Mouse (Mus musculus) midbrain, embryonic 12.5 days (tissue): Measurements from ENCODE around the gene Dact2. TPM values are rescaled to one million over a fixed set of nuclear protein-coding genes. Genes with fewer than 3 reads are reported as not detected.

Experiments used
- ATAC-seq: fragments of 200-750 bp; cut with Nextera tagmentation; 2 replicates; pipeline ENCODE4 v1.8.0; 2017; ENCODE audit warnings: low read depth, moderate TSS enrichment, moderate library complexity; ENCODE audit not compliant: low FRiP score
- H3K27ac ChIP-seq: fragments of 300-500 bp; sonication (generic); replicated peaks from 2 replicates; pipeline ENCODE4 v1.5.1; 2016; ENCODE audit warnings: mild to moderate bottlenecking
- H3K27me3 ChIP-seq: fragments of 300-500 bp; sonication (generic); 2 replicates; pipeline ENCODE4 v1.6.1; 2016; ENCODE audit warnings: mild to moderate bottlenecking
- H3K36me3 ChIP-seq: fragments of 300-500 bp; sonication (generic); 2 replicates; pipeline ENCODE4 v1.6.1; 2016
- H3K4me1 ChIP-seq: fragments of 300-500 bp; sonication (generic); 2 replicates; pipeline ENCODE4 v1.6.1; 2016
- H3K4me2 ChIP-seq: fragments of 300-500 bp; sonication (generic); replicated peaks from 2 replicates; pipeline ENCODE4 v1.6.1; 2016; ENCODE audit warnings: mild to moderate bottlenecking, moderate library complexity
- H3K4me3 ChIP-seq: fragments of 300-500 bp; sonication (generic); 2 replicates; pipeline ENCODE4 v1.5.1; 2016; ENCODE audit warnings: mild to moderate bottlenecking
- H3K9ac ChIP-seq: fragments of 300-500 bp; sonication (generic); replicated peaks from 2 replicates; pipeline ENCODE4 v1.6.1; 2016; ENCODE audit warnings: mild to moderate bottlenecking, moderate library complexity
- H3K9me3 ChIP-seq: fragments of 300-500 bp; sonication (generic); 2 replicates; pipeline ENCODE4 v1.6.1; 2016; ENCODE audit warnings: mild to moderate bottlenecking
- WGBS: fragments of 180-500 bp; shearing (Covaris S2); methylation state at CpG from one replicate; pipeline ENCODE4 v1.1.7; 2016; 5-methylcytosine and 5-hydroxymethylcytosine counted together
- polyA plus RNA-seq: library from polyadenylated mRNA; unstranded; fragments of >200 nt; fragmentation: Nextera tagmentation; extraction: Ambion mirVana; gene quantifications from 2 replicates; pipeline ENCODE4 v1.2.1, GENCODE M21; 2016

The Dact2 gene
- polyA plus RNA-seq, 1 experiment from 2014 or later: 0.85 TPM

- 85% methylated on average over 4 of the region's 4 CpGs for WGBS
- H3K4me1 ChIP-seq: no peaks in the 10 kb centered on the region
- H3K9ac ChIP-seq: no peak overlapping the region
- H3K27me3 ChIP-seq: peaks cover 5% of the 10 kb centered on the region; the same call in 1 of the 2 replicates
- H3K27ac ChIP-seq: no peak overlapping the region
- no peak overlapping the region for H3K4me2 ChIP-seq
- no peak overlapping the region for H3K4me3 ChIP-seq
- H3K36me3 ChIP-seq: no peaks in the 10 kb centered on the region
- H3K9me3 ChIP-seq: no peaks in the 10 kb centered on the region
- no peak for ATAC-seq
Measured at GRCm38 (mm10) chr17:14184192-14184814, 19.8 kb downstream of the Dact2 start.

- WGBS: 91% methylated on average over 4 of the region's 4 CpGs
- ATAC-seq: no peak
- H3K9ac ChIP-seq: no peak overlapping the region
- no peak overlapping the region for H3K4me3 ChIP-seq
- no peaks in the 10 kb centered on the region for H3K36me3 ChIP-seq
- no peaks in the 10 kb centered on the region for H3K9me3 ChIP-seq
- no peaks in the 10 kb centered on the region for H3K4me1 ChIP-seq
- peaks cover 5% of the 10 kb centered on the region; the same call in 1 of the 2 replicates for H3K27me3 ChIP-seq
- H3K27ac ChIP-seq: no peak overlapping the region
- no peak overlapping the region for H3K4me2 ChIP-seq
Measured at GRCm38 (mm10) chr17:14183717-14184116, 20.4 kb downstream of the Dact2 start.

DNA sequence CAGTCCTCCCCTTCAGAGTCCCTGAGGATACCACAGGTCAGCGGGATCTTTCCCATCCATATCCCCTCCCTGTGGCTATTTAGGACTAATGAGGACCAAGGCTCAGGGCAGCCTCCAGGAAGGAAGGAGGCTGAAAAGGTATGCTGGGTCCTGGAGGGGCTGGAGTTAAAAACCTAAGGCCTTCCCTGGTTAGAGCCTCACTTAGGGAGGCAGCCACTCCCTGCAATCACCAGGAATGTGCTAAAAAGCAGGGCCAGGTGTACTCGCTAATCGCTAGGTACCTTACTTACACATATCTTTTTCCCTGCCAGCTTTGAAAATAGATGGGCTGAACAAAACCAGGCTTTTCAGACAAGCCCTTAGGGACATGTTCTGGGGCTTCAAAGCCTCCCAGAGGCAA, 21.2 kb downstream of the Dact2 start:
- H3K4me2 ChIP-seq: no peak overlapping the region
- WGBS: 81% methylated on average over 3 of the region's 3 CpGs
- no peaks in the 10 kb centered on the region for H3K36me3 ChIP-seq
- no peaks in the 10 kb centered on the region for H3K4me1 ChIP-seq
- H3K9ac ChIP-seq: no peak overlapping the region
- no peak overlapping the region for H3K4me3 ChIP-seq
- no peaks in the 10 kb centered on the region for H3K27me3 ChIP-seq
- no peak overlapping the region for H3K27ac ChIP-seq
- ATAC-seq: no peak
- no peaks in the 10 kb centered on the region for H3K9me3 ChIP-seq

DNA sequence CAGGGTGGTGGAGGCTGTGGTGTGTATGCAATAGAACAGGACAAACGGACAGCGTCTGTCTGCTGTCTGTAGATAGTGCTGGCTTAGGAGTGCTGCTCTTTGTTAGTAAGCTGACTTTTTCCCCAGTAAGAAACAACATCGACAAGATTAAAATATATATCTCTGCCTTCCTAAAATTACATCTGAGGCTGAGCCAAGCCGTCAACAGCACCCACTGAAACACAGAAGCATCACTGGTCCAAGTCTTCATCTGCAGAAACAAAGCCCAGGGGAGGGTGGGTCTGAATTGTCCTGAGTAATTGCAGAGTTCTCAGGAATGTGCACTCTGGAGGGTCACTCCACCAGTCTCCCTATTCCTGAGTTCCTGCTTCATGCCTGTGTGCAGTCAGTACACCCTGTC, 25.2 kb downstream of the Dact2 start:
- Histone ChIP-seq H3K9ac (no peak overlapping the region), H3K4me3 (no peak overlapping the region), H3K27ac (no peak overlapping the region), H3K4me2 (no peak overlapping the region), H3K4me1 (no peaks in the 10 kb centered on the region), H3K36me3 (no peaks in the 10 kb centered on the region), H3K27me3 (no peaks in the 10 kb centered on the region), H3K9me3 (no peaks in the 10 kb centered on the region)
- WGBS: 65% methylated on average over 4 of the region's 4 CpGs
- no peak for ATAC-seq

DNA sequence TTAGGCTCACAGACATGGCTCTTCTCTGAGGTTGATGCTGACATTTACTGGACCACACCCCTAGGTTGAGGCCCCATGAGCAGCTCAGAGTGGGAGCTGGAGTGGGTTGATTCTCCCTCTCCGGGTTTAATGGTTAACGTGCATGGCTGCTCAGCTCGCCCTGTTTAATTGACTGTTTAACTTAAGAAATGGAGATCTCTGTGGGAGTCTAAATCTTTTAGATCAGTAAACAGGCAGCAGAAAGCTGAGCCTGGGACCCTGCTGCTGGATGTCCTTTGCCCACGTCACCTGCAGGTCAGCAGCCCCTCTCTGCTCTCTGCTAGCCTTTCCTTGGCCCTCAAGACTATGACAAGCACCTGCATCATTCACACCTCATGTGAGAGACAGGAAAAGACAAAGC, 25.6 kb downstream of the Dact2 start:
- ATAC-seq: no peak
- 24% methylated on average over 4 of the region's 4 CpGs for WGBS
- Histone ChIP-seq H3K9me3 (no peaks in the 10 kb centered on the region), H3K4me3 (no peak overlapping the region), H3K36me3 (no peaks in the 10 kb centered on the region), H3K27ac (no peak overlapping the region), H3K9ac (no peak overlapping the region), H3K27me3 (no peaks in the 10 kb centered on the region), H3K4me1 (no peaks in the 10 kb centered on the region; the same call in 1 of the 2 replicates), H3K4me2 (no peak overlapping the region)

- Histone ChIP-seq H3K4me2 (no peak overlapping the region), H3K4me1 (no peaks in the 10 kb centered on the region; the same call in 1 of the 2 replicates), H3K36me3 (no peaks in the 10 kb centered on the region), H3K27me3 (no peaks in the 10 kb centered on the region), H3K9ac (no peak overlapping the region), H3K4me3 (no peak overlapping the region), H3K27ac (no peak overlapping the region), H3K9me3 (no peaks in the 10 kb centered on the region)
- ATAC-seq: no peak
- 64% methylated on average over 5 of the region's 5 CpGs for WGBS
Measured at GRCm38 (mm10) chr17:14178049-14178448, 26.1 kb downstream of the Dact2 start.

GRCm38 (mm10) chr17:14177018-14177417, 27.1 kb downstream of the Dact2 start:
- no peaks in the 10 kb centered on the region; the same call in 1 of the 2 replicates for H3K4me1 ChIP-seq
- H3K4me2 ChIP-seq: no peak overlapping the region
- ATAC-seq: no peak
- 78% methylated on average over 5 of the region's 5 CpGs for WGBS
- H3K36me3 ChIP-seq: no peaks in the 10 kb centered on the region
- H3K4me3 ChIP-seq: no peak overlapping the region
- no peak overlapping the region for H3K27ac ChIP-seq
- no peaks in the 10 kb centered on the region for H3K27me3 ChIP-seq
- no peak overlapping the region for H3K9ac ChIP-seq
- H3K9me3 ChIP-seq: no peaks in the 10 kb centered on the region

DNA sequence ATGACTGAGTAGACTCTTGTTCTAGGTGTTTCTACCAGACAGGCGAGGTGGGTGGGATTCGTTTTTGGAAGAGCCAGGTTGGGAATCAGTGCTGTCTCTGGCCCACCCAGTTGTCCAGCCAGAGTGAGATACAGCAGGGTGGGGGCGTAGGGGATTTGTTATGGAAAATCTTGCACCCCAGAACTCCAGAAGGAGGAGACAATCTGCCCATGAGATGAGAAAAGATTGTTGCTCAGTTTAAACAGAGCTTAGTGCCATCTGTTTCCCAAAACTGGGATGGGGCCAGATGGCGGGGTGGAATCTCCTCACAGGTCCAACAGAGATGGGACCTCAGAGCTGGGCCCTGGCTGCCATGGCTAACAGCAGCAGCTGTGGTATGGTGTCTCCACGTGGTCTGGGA, 28.4 kb downstream of the Dact2 start:
- no peaks in the 10 kb centered on the region for H3K9me3 ChIP-seq
- no peak for ATAC-seq
- no peaks in the 10 kb centered on the region; the same call in 1 of the 2 replicates for H3K4me1 ChIP-seq
- 89% methylated on average over 5 of the region's 5 CpGs for WGBS
- no peaks in the 10 kb centered on the region for H3K27me3 ChIP-seq
- no peak overlapping the region for H3K4me2 ChIP-seq
- H3K27ac ChIP-seq: no peak overlapping the region
- no peak overlapping the region for H3K9ac ChIP-seq
- no peak overlapping the region for H3K4me3 ChIP-seq
- no peaks in the 10 kb centered on the region for H3K36me3 ChIP-seq

DNA sequence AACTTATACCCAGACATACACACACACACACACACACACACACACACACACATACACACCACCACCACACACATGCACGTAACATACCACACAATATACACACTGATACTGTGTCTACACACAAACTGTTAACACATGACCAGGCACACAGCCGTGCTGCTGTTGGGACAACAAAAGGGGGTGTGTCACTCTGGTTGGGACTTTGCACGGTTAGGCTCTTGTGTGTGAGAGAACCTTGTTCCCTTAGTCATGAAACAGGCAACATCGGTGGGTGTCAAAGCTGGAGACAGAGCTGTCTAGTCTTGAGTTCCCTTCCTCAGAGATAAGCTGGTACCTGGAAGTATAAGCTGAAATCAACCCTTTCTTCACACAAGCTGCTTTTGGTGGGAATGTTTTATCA, 29.1 kb downstream of the Dact2 start:
- no peaks in the 10 kb centered on the region for H3K9me3 ChIP-seq
- H3K27me3 ChIP-seq: no peaks in the 10 kb centered on the region
- H3K4me3 ChIP-seq: no peak overlapping the region
- 86% methylated on average over 4 of the region's 4 CpGs for WGBS
- no peaks in the 10 kb centered on the region; the same call in 1 of the 2 replicates for H3K4me1 ChIP-seq
- no peak overlapping the region for H3K9ac ChIP-seq
- H3K4me2 ChIP-seq: no peak overlapping the region
- ATAC-seq: no peak
- no peak overlapping the region for H3K27ac ChIP-seq
- no peaks in the 10 kb centered on the region for H3K36me3 ChIP-seq

DNA sequence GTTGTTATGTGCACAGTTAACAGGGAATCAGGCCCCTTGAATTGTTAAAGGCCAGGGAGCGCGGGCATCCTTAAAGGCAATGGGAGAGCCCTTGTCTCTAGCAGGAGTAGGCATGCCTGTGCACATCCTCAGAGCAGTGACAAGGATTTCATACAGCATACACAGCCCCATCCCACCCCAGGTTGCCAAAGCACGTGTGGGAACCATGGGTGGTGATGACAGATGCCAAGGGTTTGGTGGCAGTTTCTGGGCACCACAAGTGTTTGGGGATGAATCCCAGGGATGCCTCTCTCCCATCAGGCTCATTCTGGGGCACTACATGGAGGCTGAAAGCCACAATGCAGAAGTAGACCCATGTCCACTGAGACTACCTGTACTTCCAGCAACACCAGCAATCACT, 29.7 kb downstream of the Dact2 start:
- Histone ChIP-seq H3K9ac (no peak overlapping the region), H3K4me3 (no peak overlapping the region), H3K4me1 (no peaks in the 10 kb centered on the region; the same call in 1 of the 2 replicates), H3K4me2 (no peak overlapping the region), H3K9me3 (no peaks in the 10 kb centered on the region), H3K36me3 (no peaks in the 10 kb centered on the region), H3K27me3 (no peaks in the 10 kb centered on the region), H3K27ac (no peak overlapping the region)
- WGBS: 85% methylated on average over 3 of the region's 3 CpGs
- ATAC-seq: no peak

DNA sequence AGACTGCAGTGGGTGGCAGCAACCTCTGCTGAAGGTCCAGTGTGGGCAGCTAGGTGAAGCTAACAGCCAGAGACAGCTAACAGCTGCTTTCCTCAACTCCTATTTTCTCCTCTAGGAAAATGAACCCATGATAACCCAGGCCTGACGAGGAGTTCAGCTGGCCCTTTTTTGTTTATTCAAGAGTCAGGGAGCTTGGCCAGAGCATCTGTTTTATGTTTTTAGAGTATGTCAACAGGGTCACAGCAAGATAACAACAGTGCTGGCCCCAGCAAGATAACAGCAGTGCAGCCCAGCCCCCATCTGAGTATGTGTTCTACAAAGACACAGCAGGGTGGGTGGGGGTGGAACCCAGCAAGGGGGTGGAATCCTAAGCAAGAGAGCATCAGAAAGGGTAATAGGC, 30.6 kb downstream of the Dact2 start:
- 48% methylated on average over 1 of the region's 1 CpGs for WGBS

DNA sequence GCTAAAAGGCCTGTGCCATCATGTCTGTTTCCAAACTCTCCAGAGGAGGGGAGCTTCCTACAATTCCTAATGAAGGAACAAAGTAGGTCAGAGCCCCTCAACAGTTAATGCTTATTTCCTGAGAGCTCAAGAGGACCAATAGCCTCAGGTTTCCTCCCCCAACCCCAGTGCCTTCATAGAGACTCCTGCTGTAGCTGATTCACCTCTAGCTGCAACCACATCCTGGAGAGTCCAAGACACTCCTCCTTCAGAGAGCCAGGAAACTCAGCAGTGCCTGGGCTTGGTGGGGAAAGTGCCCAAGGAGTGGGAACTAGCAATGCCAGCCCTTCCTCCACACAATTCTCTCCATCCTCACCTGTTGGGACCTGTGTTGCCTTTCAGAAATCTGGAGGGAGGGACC, 31.4 kb downstream of the Dact2 start:
- Histone ChIP-seq H3K9me3 (no peaks in the 10 kb centered on the region), H3K27ac (no peak overlapping the region), H3K27me3 (peaks cover 6% of the 10 kb centered on the region), H3K4me1 (no peaks in the 10 kb centered on the region; the same call in 1 of the 2 replicates), H3K4me3 (no peak overlapping the region), H3K4me2 (no peak overlapping the region), H3K36me3 (no peaks in the 10 kb centered on the region), H3K9ac (no peak overlapping the region)
- no peak for ATAC-seq

More for the DNA sequence above, 30.6 kb downstream of the Dact2 start:
- Histone ChIP-seq H3K4me3 (no peak overlapping the region), H3K36me3 (no peaks in the 10 kb centered on the region), H3K27me3 (0 out of 2 replicates have a peak, but pooled peaks cover under 1% of the 10 kb centered on the region), H3K4me2 (no peak overlapping the region), H3K9me3 (no peaks in the 10 kb centered on the region), H3K27ac (no peak overlapping the region), H3K9ac (no peak overlapping the region), H3K4me1 (no peaks in the 10 kb centered on the region; the same call in 1 of the 2 replicates)
- no peak for ATAC-seq

DNA sequence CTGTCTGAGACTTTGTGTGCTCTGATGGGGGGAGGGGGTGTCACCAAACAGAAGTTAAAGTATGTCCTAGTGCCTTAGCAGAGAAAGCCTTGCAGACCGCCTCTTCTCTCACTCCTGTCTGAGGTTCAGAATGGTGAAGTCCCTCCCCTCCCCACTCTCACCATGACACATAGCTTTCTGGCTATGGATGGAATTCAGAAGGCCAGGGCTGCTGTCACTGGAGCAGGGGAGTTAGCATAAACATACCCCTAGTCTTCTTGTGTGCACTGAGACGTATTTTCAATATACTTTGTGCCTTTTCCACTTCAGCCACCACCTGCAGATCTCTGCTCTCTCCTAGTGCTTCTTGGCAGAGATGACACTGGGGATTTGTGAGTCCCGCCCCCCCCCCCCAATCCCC, 31.9 kb downstream of the Dact2 start:
- Histone ChIP-seq H3K27ac (no peak overlapping the region), H3K36me3 (no peaks in the 10 kb centered on the region), H3K4me3 (no peak overlapping the region), H3K4me1 (peaks cover 5% of the 10 kb centered on the region), H3K4me2 (no peak overlapping the region), H3K9me3 (no peaks in the 10 kb centered on the region), H3K9ac (no peak overlapping the region), H3K27me3 (peaks cover 12% of the 10 kb centered on the region)
- ATAC-seq: no peak
- 61% methylated on average over 2 of the region's 3 CpGs for WGBS
